Mouse (Mus musculus) myocyte (in vitro differentiated cells): ENCODE results near the gene Senp3. TPM values are rescaled to one million over a fixed set of nuclear protein-coding genes. Genes with fewer than 3 reads are reported as not detected.

Source experiments
- H3K27me3 ChIP-seq: one replicate; pipeline ENCODE4 v1.6.1; 2011; ENCODE audit not compliant: control insufficient read depth, insufficient read depth, insufficient read length
- H3K36me3 ChIP-seq: one replicate; pipeline ENCODE4 v1.6.1; 2011; ENCODE audit not compliant: control insufficient read depth, insufficient read depth
- H3K4me2 ChIP-seq: one replicate; pipeline ENCODE4 v1.6.1; 2011; ENCODE audit warnings: low read depth, control low read depth
- H3K4me3 ChIP-seq: one replicate; pipeline ENCODE4 v1.5.1; 2011; ENCODE audit warnings: mild to moderate bottlenecking, control low read depth, moderate library complexity
- H3K79me2 ChIP-seq: one replicate; pipeline ENCODE4 v1.6.1; 2011; ENCODE audit not compliant: control insufficient read depth, insufficient read depth
- H3ac ChIP-seq: one replicate; pipeline ENCODE4 v1.6.1; 2011; ENCODE audit not compliant: control insufficient read depth, insufficient read length
- CEBPB ChIP-seq: IDR thresholded peaks from 2 replicates; pipeline ENCODE4 v1.6.1; 2011; ENCODE audit warnings: mild to moderate bottlenecking, moderate library complexity; ENCODE audit not compliant: poor library complexity, insufficient read depth, severe bottlenecking
- E2F4 ChIP-seq: IDR thresholded peaks from one replicate; pipeline ENCODE4 v1.6.1; 2011; ENCODE audit warnings: mild to moderate bottlenecking, control low read depth, moderate library complexity; ENCODE audit not compliant: insufficient read depth
- MAX ChIP-seq: IDR thresholded peaks from one replicate; pipeline ENCODE4 v1.6.1; 2011; ENCODE audit warnings: low read depth, mild to moderate bottlenecking, control low read depth
- MYOD1 ChIP-seq, 3 experiments: IDR thresholded peaks; one replicate each; pipeline ENCODE4 v1.6.1; 2011; ENCODE audit warnings: control low read depth in 2 of 3, low read depth in 2 of 3, mild to moderate bottlenecking in 2 of 3, moderate library complexity in 1 of 3; ENCODE audit not compliant: insufficient read length in 2 of 3, control insufficient read depth in 1 of 3
- MYOG ChIP-seq, 3 experiments: IDR thresholded peaks; one replicate each; pipeline ENCODE4 v1.6.1; 2011; ENCODE audit warnings: control low read depth in 2 of 3, low read depth in 2 of 3, mild to moderate bottlenecking in 2 of 3; ENCODE audit not compliant: insufficient read length in 2 of 3, control insufficient read depth in 1 of 3, insufficient read depth in 1 of 3
- POLR2A ChIP-seq: IDR thresholded peaks from one replicate; pipeline ENCODE4 v1.6.1; 2011; ENCODE audit warnings: low read depth, mild to moderate bottlenecking, control low read depth, moderate library complexity; ENCODE audit not compliant: insufficient read length
- POLR2AphosphoS2 ChIP-seq: IDR thresholded peaks from one replicate; pipeline ENCODE4 v1.6.1; 2011; ENCODE audit warnings: low read depth, control low read depth; ENCODE audit not compliant: insufficient read length
- REST ChIP-seq: IDR thresholded peaks from one replicate; pipeline ENCODE4 v1.6.1; 2011; ENCODE audit warnings: mild to moderate bottlenecking, control low read depth, moderate library complexity; ENCODE audit not compliant: insufficient read depth, insufficient read length
- SRF ChIP-seq: IDR thresholded peaks from one replicate; pipeline ENCODE4 v1.6.1; 2011; ENCODE audit warnings: low read depth; ENCODE audit not compliant: control insufficient read depth, insufficient read length
- TCF12 ChIP-seq: IDR thresholded peaks from one replicate; pipeline ENCODE4 v1.6.1; 2011; ENCODE audit warnings: mild to moderate bottlenecking, control low read depth; ENCODE audit not compliant: poor library complexity, insufficient read depth, severe bottlenecking
- TCF3 ChIP-seq: IDR thresholded peaks from one replicate; pipeline ENCODE4 v1.6.1; 2011; ENCODE audit warnings: low read depth, control low read depth; ENCODE audit not compliant: insufficient read length
- USF1 ChIP-seq: IDR thresholded peaks from one replicate; pipeline ENCODE4 v1.6.1; 2011; ENCODE audit warnings: low read depth, mild to moderate bottlenecking, control low read depth, moderate library complexity
- polyA plus RNA-seq: library from polyadenylated mRNA; unstranded; fragments of >200 nt; fragmentation: generic; extraction: Trizol; gene quantifications from one replicate; pipeline ENCODE4 v1.2.1, GENCODE M21; 2012; ENCODE audit warnings: missing spikeins

Gene Senp3
- polyA plus RNA-seq, 1 experiment: 70.5 TPM

DNA sequence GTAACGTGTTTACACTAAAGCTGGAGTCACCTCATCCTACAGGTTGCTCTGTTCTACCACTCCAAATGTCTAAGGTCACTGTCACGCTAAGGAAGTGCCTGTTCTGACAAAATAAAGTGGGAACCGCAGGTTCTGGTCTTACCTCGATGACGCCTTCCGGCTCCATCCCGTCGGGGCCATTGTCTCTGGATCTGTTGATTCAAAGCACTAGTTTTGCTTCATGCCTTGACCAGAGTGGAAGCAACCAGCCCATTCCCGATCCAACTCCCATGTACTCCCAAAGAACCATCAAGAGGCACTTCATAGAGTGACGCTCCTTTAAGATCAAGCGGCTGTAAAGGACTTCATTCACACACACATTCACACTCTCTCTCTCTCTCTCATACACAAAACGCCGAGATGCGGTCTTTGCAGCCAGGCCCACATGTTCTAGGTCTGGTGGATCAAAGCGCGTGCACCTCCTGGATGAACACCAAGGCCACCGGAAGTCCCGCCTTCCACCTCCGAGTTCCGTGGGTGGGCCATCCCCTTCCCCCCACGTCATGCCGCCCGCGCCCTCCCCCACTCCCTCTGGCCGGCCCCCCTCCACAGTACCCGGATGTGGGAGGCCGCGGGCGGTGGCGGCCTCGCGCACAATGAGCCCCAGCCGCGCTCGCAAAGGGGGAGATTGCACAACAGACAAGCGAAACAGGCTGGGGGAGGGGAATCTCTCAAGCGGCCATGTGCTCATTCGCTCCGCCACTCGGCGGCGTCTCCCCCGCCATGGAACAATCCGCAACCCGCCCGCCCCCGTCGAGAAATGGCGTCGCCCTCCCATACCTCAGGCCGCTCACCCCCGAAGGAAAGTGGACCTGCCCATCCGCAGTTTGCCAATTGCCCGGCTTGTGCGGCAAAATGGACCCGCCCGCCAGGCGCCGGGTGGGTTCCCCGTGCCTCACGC, 10.8 kb downstream of the Senp3 start:
- no peak for TF ChIP-seq SRF
- TF ChIP-seq POLR2AphosphoS2: peak; percentile 97
- TF ChIP-seq POLR2A: peak; percentile 76
- no peak for TF ChIP-seq TCF12
- TF ChIP-seq MYOD1 (IDR thresholded peaks at IDR 0.05; ENCODE audit: control insufficient read depth in 1 of 3, insufficient read length in 2 of 3, low read depth in 2 of 3): peak in 1 of 3 experiments; percentile 21
- TF ChIP-seq MAX: no peak
- peak in 1 of 3 experiments; percentile 28 for TF ChIP-seq MYOG (IDR thresholded peaks at IDR 0.05; ENCODE audit: control insufficient read depth in 1 of 3, insufficient read depth in 1 of 3, insufficient read length in 2 of 3, low read depth in 2 of 3)
- TF ChIP-seq TCF3: no peak
- TF ChIP-seq REST: no peak
- TF ChIP-seq USF1: no peak
- no peak for TF ChIP-seq E2F4
- peak; percentile 96 for TF ChIP-seq CEBPB
- Histone ChIP-seq H3ac (peak overlapping the region; percentile 97), H3K4me3 (peak overlapping the region; percentile 99), H3K36me3 (peaks cover 71% of the 10 kb centered on the region), H3K4me2 (peak overlapping the region; percentile 96), H3K27me3 (no peaks in the 10 kb centered on the region), H3K79me2 (peaks cover 39% of the 10 kb centered on the region)

DNA sequence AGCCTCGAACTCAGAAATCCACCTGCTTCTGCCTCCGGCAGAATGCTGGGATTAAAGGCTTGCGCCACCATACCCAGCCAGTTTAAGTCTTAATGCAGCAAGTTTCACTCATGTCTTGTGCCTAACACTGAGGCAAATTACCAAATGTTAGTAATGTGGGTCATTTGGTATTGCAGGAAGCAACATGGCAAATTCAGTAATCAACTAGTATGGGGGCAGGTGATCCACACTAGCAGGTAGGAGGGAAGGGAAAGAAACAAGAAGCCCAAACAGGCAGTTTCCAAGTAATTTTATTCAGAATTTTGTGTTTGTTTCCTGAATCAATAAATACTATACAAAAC, 15.2 kb downstream of the Senp3 start:
- Histone ChIP-seq H3K79me2 (peaks cover 33% of the 10 kb centered on the region), H3K4me2 (no peak overlapping the region), H3K4me3 (no peak overlapping the region), H3K27me3 (no peaks in the 10 kb centered on the region), H3ac (no peak overlapping the region), H3K36me3 (peaks cover 53% of the 10 kb centered on the region)
- TF ChIP-seq TCF3 (no peak), MYOD1 (IDR thresholded peaks at IDR 0.05; ENCODE audit: control insufficient read depth in 1 of 3, insufficient read length in 2 of 3, low read depth in 2 of 3) (no peak), E2F4 (no peak)

DNA sequence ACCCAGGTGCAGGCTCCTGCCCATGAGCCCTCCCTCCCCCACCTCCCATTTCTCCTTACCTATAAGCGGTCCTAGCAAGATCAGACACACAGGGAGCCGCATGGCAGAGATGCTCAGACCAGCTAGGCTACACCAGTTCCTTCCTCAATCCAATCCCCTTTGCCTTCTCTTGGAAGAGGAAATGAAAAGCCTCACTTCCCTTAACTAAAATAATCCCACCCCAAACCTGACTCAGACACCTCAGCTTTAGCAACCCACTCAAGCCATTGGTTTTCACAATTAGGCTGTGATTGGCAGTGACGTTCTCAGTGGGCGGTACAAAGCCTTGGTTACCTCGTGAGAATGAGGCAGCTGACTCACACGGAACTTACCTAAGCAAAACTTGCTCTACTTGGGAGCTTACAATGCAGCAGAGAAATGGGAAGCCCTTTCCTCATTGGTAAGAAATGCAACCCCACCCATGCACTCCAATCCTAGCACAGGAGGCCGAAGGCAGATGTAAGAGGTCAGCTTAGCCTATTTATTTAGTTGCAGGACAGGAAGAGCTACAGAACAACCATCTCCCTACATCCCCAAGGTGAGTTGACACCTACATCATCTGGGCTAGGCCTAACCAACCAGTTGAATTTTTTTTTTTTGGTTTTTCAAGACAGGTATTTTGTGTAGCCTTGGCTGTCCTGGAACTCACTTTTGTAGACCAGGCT, 15.8 kb downstream of the Senp3 start, which contains the start of gene Cd68:
Gene Cd68 (minus strand): TSS at position 193 of the 704 bp plus-strand sequence.
- Histone ChIP-seq H3K4me2 (no peak within 1 kb of the TSS), H3K36me3 (peaks cover 53% of the 10 kb centered on the region), H3K27me3 (no peaks in the 10 kb centered on the region), H3K4me3 (no peak within 1 kb of the TSS), H3ac (no peak within 1 kb of the TSS), H3K79me2 (peaks cover 35% of the 10 kb centered on the region)
- TF ChIP-seq POLR2AphosphoS2: peak; percentile 81
- TF ChIP-seq TCF12: no peak
- no peak for TF ChIP-seq TCF3
- TF ChIP-seq MYOD1 (IDR thresholded peaks at IDR 0.05; ENCODE audit: control insufficient read depth in 1 of 3, insufficient read length in 2 of 3, low read depth in 2 of 3): no peak
- TF ChIP-seq REST: no peak
- TF ChIP-seq POLR2A: peak; percentile 11

DNA sequence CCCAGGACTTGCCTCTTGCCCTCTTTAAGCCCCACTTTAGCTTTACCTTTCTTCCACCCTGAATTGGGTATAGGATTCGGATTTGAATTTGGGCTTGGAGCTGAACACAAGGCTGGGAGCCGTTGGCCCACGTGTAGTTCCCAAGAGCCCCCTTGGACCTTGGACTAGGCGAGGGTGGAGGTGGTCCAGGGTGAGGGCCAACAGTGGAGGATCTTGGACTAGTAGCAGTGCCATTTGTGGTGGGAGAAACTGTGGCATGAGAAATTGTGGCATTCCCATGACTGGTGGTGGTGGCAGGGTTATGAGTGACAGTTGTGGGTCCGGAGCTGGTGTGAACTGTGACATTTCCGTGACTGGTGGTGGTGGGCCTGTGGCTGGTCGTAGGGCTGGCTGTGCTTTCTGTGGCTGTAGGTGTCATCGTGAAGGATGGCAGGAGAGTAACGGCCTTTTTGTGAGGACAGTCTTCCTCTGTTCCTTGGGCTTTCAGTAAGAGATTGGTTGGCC, 16.4 kb downstream of the Senp3 start:
- TF ChIP-seq POLR2A: peak; percentile 58
- TF ChIP-seq POLR2AphosphoS2: peak; percentile 99
- TF ChIP-seq E2F4: no peak
- Histone ChIP-seq H3K4me3 (no peak overlapping the region), H3K4me2 (no peak overlapping the region), H3K36me3 (peaks cover 48% of the 10 kb centered on the region), H3K79me2 (peaks cover 35% of the 10 kb centered on the region), H3ac (no peak overlapping the region), H3K27me3 (no peaks in the 10 kb centered on the region)

DNA sequence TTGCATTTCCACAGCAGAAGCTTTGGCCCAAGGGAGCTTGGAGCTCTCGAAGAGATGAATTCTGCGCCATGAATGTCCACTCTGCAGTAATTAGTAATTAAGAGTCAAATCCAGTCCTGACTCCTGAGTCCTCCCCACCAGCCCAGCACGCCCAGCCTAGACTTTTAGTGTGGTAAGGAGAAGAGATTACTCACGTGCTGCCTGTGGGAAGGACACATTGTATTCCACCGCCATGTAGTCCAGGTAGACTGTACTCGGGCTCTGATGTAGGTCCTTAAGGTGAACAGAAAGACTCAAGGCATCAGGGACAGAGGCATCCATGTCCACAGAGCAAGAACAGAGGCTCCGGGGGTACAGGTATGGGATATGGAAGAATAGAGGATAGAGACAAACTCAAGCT, 17.0 kb downstream of the Senp3 start:
- H3ac ChIP-seq: no peak overlapping the region
- H3K4me2 ChIP-seq: no peak overlapping the region
- peaks cover 41% of the 10 kb centered on the region for H3K36me3 ChIP-seq
- peaks cover 35% of the 10 kb centered on the region for H3K79me2 ChIP-seq
- TF ChIP-seq TCF3: no peak
- TF ChIP-seq REST: no peak
- TF ChIP-seq USF1: no peak
- TF ChIP-seq TCF12: no peak
- no peak for TF ChIP-seq CEBPB
- TF ChIP-seq POLR2AphosphoS2: no peak
- no peak for TF ChIP-seq MYOG (IDR thresholded peaks at IDR 0.05; ENCODE audit: control insufficient read depth in 1 of 3, insufficient read depth in 1 of 3, insufficient read length in 2 of 3, low read depth in 2 of 3)
- TF ChIP-seq MAX: no peak
- no peak for TF ChIP-seq SRF
- TF ChIP-seq E2F4: no peak
- TF ChIP-seq POLR2A: no peak
- TF ChIP-seq MYOD1 (IDR thresholded peaks at IDR 0.05; ENCODE audit: control insufficient read depth in 1 of 3, insufficient read length in 2 of 3, low read depth in 2 of 3): no peak
- H3K27me3 ChIP-seq: no peaks in the 10 kb centered on the region
- no peak overlapping the region for H3K4me3 ChIP-seq
